Mouse (Mus musculus): ENCODE results near the gene Rhox4d.
"Not testable (repeated sequence)": the region's sequence is repeated elsewhere in the genome, so short reads cannot be mapped to it uniquely, and the experiment has no call there.

- TF ChIP-seq CTCF, EP300 (IDR thresholded peaks at IDR 0.05): not testable (repeated sequence)
These were observed 34.1 kb upstream of the Rhox4d start, which contains the start of gene Rhox4c for GRCm38 (mm10) chrX:37480037-37480436.
